ENCODE assay signal across 12 mouse cellular contexts in the genomic region with DNA sequence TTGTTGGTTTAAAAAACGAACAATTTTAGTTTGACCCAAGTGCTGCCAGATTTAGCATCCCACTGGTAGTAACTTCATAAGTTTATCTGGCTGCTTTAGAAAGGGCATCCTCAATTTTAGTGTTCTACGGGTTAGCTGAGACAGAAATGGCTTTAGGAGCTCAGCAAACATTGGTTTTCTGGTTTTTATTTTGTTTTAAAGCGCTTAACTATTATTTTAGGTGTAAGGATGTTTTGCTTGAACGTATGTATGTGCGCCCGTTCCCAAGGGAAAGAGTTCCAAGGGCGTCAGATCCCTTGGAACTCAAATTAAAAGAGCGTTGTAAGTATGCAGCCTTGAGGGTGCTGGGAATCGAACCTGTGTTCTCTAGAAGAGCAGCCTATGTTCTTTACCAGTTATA. TPM values are rescaled to one million over a fixed set of nuclear protein-coding genes. Genes with fewer than 3 reads are reported as not detected.
A peak's percentile ranks its signal among the peaks of the same experiment; 100 is the strongest.
DNase-seq lines count a peak whose midpoint lies in the region; ATAC-seq and TF ChIP-seq lines count a peak whose summit lies in the region.
"Had no signal": no experiment of that assay in that cellular context is flagged by ENCODE, and none has a peak within 500 bp of the region (broad histone marks: within the 10 kb centered on the region; RNA-seq: fewer than 3 reads in every experiment).

No protein-coding gene starts in this region.

- no peak for TF ChIP-seq POLR2A in limb, embryonic 14.5 days (IDR thresholded peaks at IDR 0.05; ENCODE audit: borderline replicate concordance, extremely low read depth, insufficient read depth, insufficient read length)

- peaks cover 72% of the 10 kb centered on the region for H3K27me3 ChIP-seq in heart, embryonic 14.5 days (ENCODE audit: control insufficient read depth, insufficient read depth, low read length)
- H3K27me3 ChIP-seq in midbrain, embryonic 10.5 days (ENCODE audit: low read depth, poor library complexity, severe bottlenecking): peaks cover 60% of the 10 kb centered on the region
- peaks cover 19% of the 10 kb centered on the region for H3K27me3 ChIP-seq in midbrain, postnatal 0 days (ENCODE audit: insufficient read depth, low read length)
- peaks cover 67% of the 10 kb centered on the region for H3K27me3 ChIP-seq in limb, embryonic 14.5 days (ENCODE audit: control insufficient read depth, insufficient read depth, low read length)
- H3K27me3 ChIP-seq in neural tube, embryonic 15.5 days (replicated peaks): peaks cover 41% of the 10 kb centered on the region
- H3K27me3 ChIP-seq: Patski had no signal

- H3K4me1 ChIP-seq in heart, embryonic 14.5 days (ENCODE audit: control insufficient read depth in 2 of 2, insufficient read depth in 2 of 2, low read length in 2 of 2): peaks cover 6 to 9% of the 10 kb centered on the region in 2 experiments; a peak in 2 of 4 replicates
- H3K4me1 ChIP-seq in midbrain, embryonic 10.5 days: peaks cover 55% of the 10 kb centered on the region
- peaks cover 12% of the 10 kb centered on the region for H3K4me1 ChIP-seq in midbrain, postnatal 0 days (ENCODE audit: insufficient read depth, low read length)
- peaks cover 12% of the 10 kb centered on the region for H3K4me1 ChIP-seq in limb, embryonic 14.5 days (ENCODE audit: control insufficient read depth, insufficient read depth, low read length)
- peaks cover 16% of the 10 kb centered on the region for H3K4me1 ChIP-seq in neural tube, embryonic 15.5 days

- H3K4me2 ChIP-seq in heart, embryonic 14.5 days (ENCODE audit: low read length): 0 out of 2 replicates have a peak overlapping the region, but pooled peaks have one; percentile 100
- H3K4me2 ChIP-seq in midbrain, postnatal 0 days (ENCODE audit: low read depth, low read length, poor library complexity, severe bottlenecking): no peak overlapping the region
- peak overlapping the region; percentile 99 for H3K4me2 ChIP-seq in limb, embryonic 14.5 days (replicated peaks; ENCODE audit: low read depth, low read length, severe bottlenecking)
- H3K4me2 ChIP-seq in neural tube, embryonic 15.5 days: peak overlapping the region; percentile 99

- WGBS in heart, embryonic 14.5 days: 40% methylated on average over 9 of the region's 9 CpGs
- WGBS in midbrain, embryonic 10.5 days: 26% methylated on average over 9 of the region's 9 CpGs
- 33% methylated on average over 9 of the region's 9 CpGs for WGBS in midbrain, postnatal 0 days
- WGBS in limb, embryonic 14.5 days: 28% methylated on average over 9 of the region's 9 CpGs
- 51% methylated on average over 9 of the region's 9 CpGs for WGBS in neural tube, embryonic 15.5 days

- H3K36me3 ChIP-seq in heart, embryonic 14.5 days (ENCODE audit: control insufficient read depth, insufficient read depth, low read length): no peaks in the 10 kb centered on the region
- H3K36me3 ChIP-seq in midbrain, embryonic 10.5 days: no peaks in the 10 kb centered on the region
- no peaks in the 10 kb centered on the region for H3K36me3 ChIP-seq in midbrain, postnatal 0 days (ENCODE audit: insufficient read depth, low read length)
- H3K36me3 ChIP-seq in limb, embryonic 14.5 days (ENCODE audit: control insufficient read depth, insufficient read depth, low read length): no peaks in the 10 kb centered on the region
- H3K36me3 ChIP-seq in neural tube, embryonic 15.5 days: no peaks in the 10 kb centered on the region
- H3K36me3 ChIP-seq: limb, embryonic 15.5 days had no signal

- no peaks in the 10 kb centered on the region for H3K9me3 ChIP-seq in heart, embryonic 14.5 days (ENCODE audit: control insufficient read depth, low read length)
- H3K9me3 ChIP-seq in midbrain, embryonic 10.5 days (replicated peaks): no peaks in the 10 kb centered on the region
- H3K9me3 ChIP-seq in midbrain, postnatal 0 days (ENCODE audit: low read length): no peaks in the 10 kb centered on the region
- no peaks in the 10 kb centered on the region for H3K9me3 ChIP-seq in limb, embryonic 14.5 days (ENCODE audit: control insufficient read depth, low read length)
- no peaks in the 10 kb centered on the region for H3K9me3 ChIP-seq in neural tube, embryonic 15.5 days (replicated peaks)
- H3K9me3 ChIP-seq: limb, embryonic 15.5 days had no signal

- DNase-seq in heart, adult 11 months: no peak
- DNase-seq in midbrain, embryonic 10.5 days (ENCODE audit: low spot score): no peak
- no peak for DNase-seq in midbrain, postnatal 0 days (ENCODE audit: low spot score)
- DNase-seq in limb, embryonic 14.5 days (ENCODE audit: low spot score): no peak
- DNase-seq in embryo, embryonic 9.5 days (ENCODE audit: extremely low spot score): no peak
- DNase-seq: right cerebral cortex, adult 18-20 months had no signal

- no peak overlapping the region for H3K4me3 ChIP-seq in heart, embryonic 14.5 days (ENCODE audit: control insufficient read depth in 1 of 2, insufficient read depth in 1 of 2, low read depth in 1 of 2, low read length in 2 of 2)
- peak overlapping the region; percentile 91 for H3K4me3 ChIP-seq in midbrain, embryonic 10.5 days
- no peak overlapping the region for H3K4me3 ChIP-seq in midbrain, postnatal 0 days (ENCODE audit: low read depth, low read length)
- no peak overlapping the region for H3K4me3 ChIP-seq in limb, embryonic 14.5 days (replicated peaks; ENCODE audit: low read length)
- no peak overlapping the region for H3K4me3 ChIP-seq in neural tube, embryonic 15.5 days (replicated peaks)

- H3K27ac ChIP-seq in heart, embryonic 14.5 days (replicated peaks in 1 of 2; ENCODE audit: control insufficient read depth in 1 of 2, insufficient read depth in 1 of 2, low read depth in 2 of 2, low read length in 2 of 2): no peak overlapping the region
- H3K27ac ChIP-seq in midbrain, embryonic 10.5 days (replicated peaks): no peak overlapping the region
- H3K27ac ChIP-seq in midbrain, postnatal 0 days (ENCODE audit: low read depth, low read length): no peak overlapping the region
- H3K27ac ChIP-seq in limb, embryonic 14.5 days (replicated peaks; ENCODE audit: low read depth, low read length): no peak overlapping the region
- no peak overlapping the region for H3K27ac ChIP-seq in neural tube, embryonic 15.5 days (replicated peaks)
- H3K27ac ChIP-seq: limb, embryonic 15.5 days had no signal

- ATAC-seq in heart, embryonic 14.5 days (ENCODE audit: insufficient number of reproducible peaks, insufficient read depth, low FRiP score, low read depth): no peak
- no peak for ATAC-seq in midbrain, postnatal 0 days (ENCODE audit: low FRiP score)
- ATAC-seq in limb, embryonic 14.5 days (ENCODE audit: low FRiP score, low read depth): no peak
- ATAC-seq in neural tube, embryonic 15.5 days (ENCODE audit: low FRiP score): no peak

- no peak for TF ChIP-seq CTCF in midbrain, postnatal 0 days (IDR thresholded peaks at IDR 0.05)

- H3K9ac ChIP-seq in heart, embryonic 14.5 days (ENCODE audit: low read length): no peak overlapping the region
- no peak overlapping the region for H3K9ac ChIP-seq in midbrain, postnatal 0 days (replicated peaks; ENCODE audit: low read length, poor library complexity, severe bottlenecking)
- H3K9ac ChIP-seq in limb, embryonic 14.5 days (ENCODE audit: low read depth, low read length, severe bottlenecking): no peak overlapping the region
- H3K9ac ChIP-seq in neural tube, embryonic 15.5 days (replicated peaks): no peak overlapping the region
- H3K9ac ChIP-seq: limb, embryonic 15.5 days had no signal

RNA-seq across cellular contexts. Expression of gene Usp44, which starts 1.5 kb away (rescaled TPM):
- 0.15 and 0.18 TPM in 2 replicates for polyA plus RNA-seq in heart, embryonic 14.5 days (2014; fragmentation: Nextera tagmentation; extraction: Ambion mirVana)
- 21.1 and 25.7 TPM in 2 replicates for polyA plus RNA-seq in midbrain, embryonic 10.5 days (2016; fragmentation: Nextera tagmentation; extraction: Ambion mirVana)
- 0.05 and 0.09 TPM in 2 replicates for total RNA-seq in midbrain, postnatal 0 days (2014; rRNA removed)
- not detected in 2 replicates for polyA plus RNA-seq in midbrain, postnatal 0 days (2015; fragmentation: Nextera tagmentation; extraction: Ambion mirVana)
- 0.70 and 0.88 TPM in 2 replicates for polyA plus RNA-seq in limb, embryonic 14.5 days (2012; rRNA removed)
- polyA plus RNA-seq in limb, embryonic 14.5 days (2014; fragmentation: Nextera tagmentation; extraction: Ambion mirVana): 0.70 and 1.1 TPM in 2 replicates
- polyA plus RNA-seq in neural tube, embryonic 15.5 days (2015; fragmentation: Nextera tagmentation; extraction: Ambion mirVana): 0.08 and 0.37 TPM in 2 replicates
- total RNA-seq: adrenal gland, adult 2 months; megakaryocyte, adult 5-6 weeks had no signal
- polyA plus RNA-seq: adrenal gland, adult 2 months had no signal

Comparison
In these comparisons a context has a peak if more than half of its experiments do, and no peak if none do; other contexts are left out.
1. RNA of gene Usp44, which starts 1.5 kb away (polyA plus RNA-seq): 21.1 to 25.7 TPM in midbrain, embryonic 10.5 days; 0.70 to 1.1 TPM in limb, embryonic 14.5 days, 0.15 to 0.18 TPM in heart, embryonic 14.5 days, 0.08 to 0.37 TPM in neural tube, embryonic 15.5 days and not detected in midbrain, postnatal 0 days; every median in the first group is over 10 times any median in the second.